Mouse (Mus musculus) mouse embryonic stem cell (cell line): Measurements from ENCODE around the gene Gucy2g.

Experiments used
- in situ Hi-C, 2 experiments: fragments of 300-500 bp; cut with MboI; formaldehyde crosslinking; loops; 1 replicate in 1 of 2; 3 replicates in 1 of 2; pipeline ENCODE4 v1.14.3; 2019 to 2020; ENCODE audit warnings: low sequenced_read_pairs in 2 of 2, low pct_unique_long_range_greater_than_20kb in 1 of 2, mixed read lengths in 1 of 2; ENCODE audit not compliant: unreplicated experiment in 1 of 2

Gucy2g gene

DNA sequence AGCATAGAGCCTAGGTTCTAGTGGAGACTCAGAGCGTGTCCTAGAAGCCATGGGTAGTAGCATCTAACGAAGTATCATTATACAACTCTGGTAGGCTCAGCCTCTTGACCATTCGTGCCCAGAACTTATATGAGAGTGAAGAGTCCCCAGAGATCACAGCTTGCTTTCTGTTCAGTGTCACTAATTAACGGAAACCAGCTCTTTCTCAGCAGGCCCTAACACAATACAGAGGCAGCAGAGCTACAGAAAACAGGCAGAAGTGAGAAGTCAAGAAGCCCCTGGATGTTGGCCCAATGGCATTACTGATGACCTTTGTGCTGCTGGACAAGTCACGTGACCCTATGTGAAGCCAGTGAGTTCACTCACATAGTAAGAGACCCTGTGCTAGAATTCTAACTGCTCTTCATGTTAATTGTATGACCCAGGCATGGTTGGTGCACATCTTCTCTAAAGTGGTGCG, at the start of gene Gucy2g:
Gucy2g (minus strand) TSS at position 51 of the 460 bp plus-strand sequence.
- in situ Hi-C loops: no loop called here

DNA sequence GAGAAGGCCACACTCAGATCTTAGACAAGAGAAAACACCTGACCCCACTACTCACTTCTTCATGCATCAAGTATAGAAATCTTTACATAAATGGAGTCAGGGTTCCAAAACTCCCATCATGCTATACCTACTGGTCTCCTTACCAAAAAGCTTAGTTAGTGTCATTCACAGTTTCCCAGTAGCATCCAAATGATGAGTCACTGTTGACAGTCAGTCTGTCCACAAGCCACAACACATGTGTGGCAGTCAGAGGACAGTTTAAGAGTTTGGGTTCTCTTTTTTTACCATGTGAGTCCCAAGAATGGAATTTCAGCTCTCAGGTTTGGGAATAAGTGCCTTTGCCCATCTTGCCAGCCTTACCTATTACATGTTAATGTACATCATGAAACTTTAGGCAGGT, 47.9 kb upstream of the Gucy2g start:
- in situ Hi-C loops: no loop called here

DNA sequence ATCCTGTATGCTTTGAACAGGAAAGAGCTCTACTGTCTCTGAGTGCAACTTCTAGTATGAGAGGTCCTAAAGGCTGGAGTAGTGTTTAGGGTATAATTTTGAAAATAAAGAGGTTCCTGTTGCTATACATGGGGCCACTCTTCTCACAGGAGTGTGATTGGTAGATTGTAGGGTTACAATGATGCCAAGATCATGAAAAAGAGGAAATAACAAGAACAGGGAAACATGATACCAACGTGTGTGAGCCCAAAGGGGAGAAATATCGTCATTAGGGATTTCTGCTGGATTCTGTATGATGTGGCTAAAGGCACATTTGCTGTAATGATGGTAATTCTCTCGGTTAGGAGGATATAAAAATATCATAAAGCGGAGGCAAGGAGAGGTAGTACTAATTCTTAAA, 45.0 kb upstream of the Gucy2g start:
- in situ Hi-C loops: no loop called here

DNA sequence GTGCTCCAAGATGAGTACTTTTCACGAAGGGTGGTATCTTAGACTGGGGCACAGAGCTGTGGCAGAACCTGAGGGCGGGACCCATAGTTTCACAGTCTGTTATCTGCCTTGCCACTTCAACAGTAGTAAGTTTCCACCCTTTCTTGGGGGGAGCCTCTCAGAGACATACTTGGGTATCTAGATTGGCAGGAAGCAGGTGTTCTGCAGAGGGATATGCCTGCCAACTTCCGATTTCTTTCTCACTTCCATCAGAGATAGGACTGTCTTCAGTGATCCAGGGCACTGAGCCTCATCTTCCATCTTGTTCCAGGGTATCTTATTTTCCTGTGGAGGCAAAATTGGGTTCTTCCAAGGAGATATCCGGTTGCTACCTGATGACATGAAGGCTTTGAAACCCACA, 43.1 kb upstream of the Gucy2g start:
- in situ Hi-C loops: no loop called here

DNA sequence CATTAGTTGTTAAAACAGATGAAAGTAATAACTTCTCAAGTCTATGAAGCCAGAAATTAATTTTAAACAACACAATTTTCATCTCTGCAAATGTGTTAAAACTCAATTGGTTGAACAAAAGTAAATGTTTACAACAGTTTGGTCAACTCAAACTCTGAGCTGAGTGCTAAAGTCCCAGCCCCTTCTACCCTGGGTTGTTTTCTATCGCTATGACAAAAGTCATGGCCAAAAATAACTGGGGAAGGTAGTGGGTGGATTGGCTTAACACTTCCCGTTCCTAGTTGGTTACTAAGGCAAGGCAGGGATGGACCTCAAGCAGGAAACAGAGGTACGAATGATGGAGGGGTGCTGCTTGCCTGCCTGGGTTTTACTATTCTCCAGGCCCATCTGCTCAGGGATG, 35.7 kb upstream of the Gucy2g start:
- in situ Hi-C loops: no loop called here

DNA sequence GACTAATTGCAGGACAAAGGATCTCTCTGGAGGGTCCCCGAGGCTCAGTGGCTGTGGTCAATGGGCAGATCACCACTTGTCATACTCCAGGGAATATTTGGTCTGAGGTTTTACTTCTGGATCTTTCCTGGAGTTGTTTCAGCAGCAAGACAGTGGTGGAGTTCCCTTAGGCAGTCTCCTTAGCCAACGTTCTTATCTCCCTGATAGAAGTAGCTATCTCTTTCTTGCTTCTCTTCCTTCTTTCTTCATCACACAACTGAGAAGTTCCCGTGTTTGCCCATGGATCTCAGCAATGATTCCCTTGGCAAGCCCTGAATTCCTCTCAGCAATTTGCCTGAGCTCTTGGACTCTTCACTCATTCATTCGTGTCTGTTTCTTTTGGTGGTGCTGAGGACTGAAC, 35.1 kb upstream of the Gucy2g start:
- in situ Hi-C loops: no loop called here

DNA sequence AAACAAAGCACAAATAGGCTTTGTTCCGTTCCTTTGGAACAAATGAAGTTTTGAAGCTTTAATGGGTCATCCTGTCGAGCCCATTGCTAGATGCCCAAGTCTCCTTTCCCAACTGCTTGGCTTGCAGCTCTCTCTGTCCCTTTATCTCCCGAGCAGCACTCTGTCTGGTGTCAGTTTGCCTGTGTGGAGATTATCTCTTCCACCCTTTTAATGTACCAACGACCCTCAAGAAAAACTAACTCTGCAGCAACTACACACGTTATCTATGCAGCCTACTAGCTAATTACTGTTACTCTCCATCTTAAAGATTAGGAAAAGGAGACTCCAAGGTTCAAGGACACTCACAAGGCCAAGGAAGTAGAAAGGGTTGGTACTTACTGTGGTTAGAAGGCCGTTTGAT, 32.3 kb upstream of the Gucy2g start:
- in situ Hi-C loops: no loop called here

DNA sequence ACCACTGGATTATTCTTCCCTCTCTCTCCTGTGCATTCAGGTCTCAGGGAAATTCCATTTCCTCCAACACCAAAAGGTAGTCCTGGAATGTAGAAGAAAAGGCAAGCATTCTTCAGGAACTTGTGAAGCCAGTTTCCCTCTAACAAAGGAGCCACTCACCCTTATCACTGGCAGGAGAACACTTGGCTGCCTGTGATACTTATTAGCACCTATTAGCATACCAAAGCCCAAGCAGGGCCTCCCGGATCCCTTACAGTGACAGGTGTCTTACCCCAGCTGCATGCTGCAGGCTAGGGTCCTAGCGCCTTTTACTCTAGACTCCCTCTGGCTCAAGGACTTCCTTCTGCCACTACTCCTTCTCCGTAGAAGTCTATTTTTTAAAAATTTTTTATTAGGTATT, 30.4 kb upstream of the Gucy2g start:
- in situ Hi-C loops: no loop called here

DNA sequence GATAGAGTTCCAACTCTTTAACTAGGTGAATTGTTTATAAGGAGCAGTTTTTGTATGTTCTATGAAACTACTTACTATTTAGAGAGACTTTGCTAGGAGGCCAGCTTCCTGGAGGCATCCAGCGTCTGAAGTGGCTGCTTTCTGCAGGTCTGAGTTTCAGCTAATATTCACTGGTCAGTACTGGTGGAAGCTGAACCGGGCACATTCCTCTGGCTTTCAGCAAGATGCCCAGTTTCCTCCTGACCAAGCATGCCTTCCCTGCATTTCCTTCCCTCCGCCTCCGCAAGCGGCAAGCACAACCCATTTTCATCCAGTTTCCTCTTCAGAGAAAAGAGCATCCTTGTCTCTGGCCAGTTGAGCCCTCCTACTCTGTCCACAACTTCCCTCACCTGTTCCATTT, 28.0 kb upstream of the Gucy2g start:
- in situ Hi-C loops: no loop called here

DNA sequence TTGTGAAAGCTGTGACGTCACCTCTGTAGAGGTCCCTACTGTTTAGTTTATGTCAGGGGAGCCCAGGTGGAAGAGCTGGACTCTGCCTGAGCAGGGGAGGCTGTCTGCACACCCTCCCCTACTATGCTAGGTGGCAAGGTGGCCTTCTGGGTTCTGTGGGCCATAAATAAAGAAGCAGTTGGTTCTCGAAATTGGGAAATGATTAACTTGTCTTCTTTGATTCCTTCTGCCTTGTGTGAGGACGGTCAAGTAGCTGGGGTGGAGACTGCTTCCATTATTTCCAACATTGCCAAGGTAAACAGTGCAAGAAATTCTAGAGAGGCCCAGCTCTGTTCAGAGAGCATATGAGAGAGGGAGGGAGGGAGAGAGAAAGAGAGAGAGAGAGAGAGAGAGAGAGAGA, 27.1 kb upstream of the Gucy2g start:
- in situ Hi-C loops: no loop called here

DNA sequence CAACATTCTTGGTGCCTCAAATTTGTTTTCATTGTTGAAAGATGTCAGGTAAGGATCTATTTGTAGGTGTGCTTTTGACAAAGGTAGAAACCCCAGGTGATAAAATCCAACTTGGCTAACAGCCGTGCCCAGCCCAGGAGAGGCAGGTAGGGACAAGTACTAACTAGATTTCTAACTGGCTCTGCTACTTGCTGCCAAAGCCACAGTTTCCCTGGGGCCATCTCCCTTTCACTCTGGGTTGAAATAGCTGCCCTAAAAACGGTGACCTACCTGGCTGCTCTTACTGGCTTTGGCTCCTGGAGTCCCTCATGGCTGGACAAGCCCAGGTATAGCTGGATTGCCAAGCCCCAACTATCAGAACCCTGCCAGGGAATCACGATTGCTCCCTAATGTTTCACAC, 25.8 kb upstream of the Gucy2g start:
- in situ Hi-C loops: no loop called here

DNA sequence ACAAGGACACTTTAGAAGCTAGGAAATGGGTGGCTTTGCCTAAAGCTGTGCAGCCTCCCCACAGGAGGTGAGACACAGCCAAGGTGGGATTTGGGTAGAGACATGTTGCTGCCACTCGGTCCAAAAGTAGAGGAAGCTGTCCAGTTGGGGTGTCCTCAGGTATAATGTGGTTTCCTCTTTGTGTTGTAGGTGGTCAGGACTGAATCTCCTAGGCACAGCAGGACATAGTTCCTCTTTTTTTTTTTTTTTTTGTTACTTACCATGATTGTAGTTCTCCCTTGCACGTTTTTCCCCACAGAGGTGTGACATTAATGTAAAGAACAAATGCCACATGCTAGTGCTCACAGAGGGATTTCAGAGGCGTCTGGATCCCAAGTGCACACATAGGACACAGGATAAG, 24.2 kb upstream of the Gucy2g start:
- in situ Hi-C loops: no loop called here

DNA sequence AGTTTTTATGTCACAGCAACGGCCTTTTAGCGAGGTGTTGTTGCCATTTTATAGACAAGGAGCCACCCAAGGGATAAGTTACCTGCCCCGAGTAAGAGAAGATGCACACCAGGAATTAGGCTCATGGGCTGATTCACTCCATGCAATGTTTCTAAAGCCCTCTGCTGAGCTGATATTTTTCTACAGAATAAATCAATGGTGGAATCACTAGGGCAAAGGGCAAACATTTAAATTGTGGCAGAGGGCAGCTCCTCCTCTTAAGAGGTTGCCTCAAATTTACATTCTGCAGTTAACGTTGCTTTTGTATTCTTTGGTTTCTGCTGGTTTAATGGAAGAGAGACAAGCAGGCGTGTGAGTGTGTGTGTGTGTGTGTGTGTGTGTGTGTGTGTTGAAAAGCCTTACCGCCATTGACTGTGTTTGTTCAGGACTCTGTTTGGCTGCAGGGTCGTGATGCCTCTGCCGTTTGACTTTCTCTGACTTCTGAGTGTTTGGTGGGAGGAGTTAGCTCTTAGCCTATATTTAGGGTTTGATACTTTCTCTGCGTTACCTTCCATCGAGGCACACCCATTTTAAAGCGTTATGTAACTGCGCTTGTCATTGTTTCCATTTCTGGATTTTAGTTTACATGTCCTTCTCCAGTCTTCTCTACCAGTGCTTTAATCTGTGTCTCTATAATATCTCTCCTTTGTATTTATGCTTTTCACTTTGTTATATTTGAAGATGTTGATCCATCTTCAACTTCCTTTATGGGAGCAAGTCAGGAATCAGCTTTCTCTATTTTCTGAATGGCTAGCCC, 19.6 kb upstream of the Gucy2g start:
- in situ Hi-C loops: no loop called here

DNA sequence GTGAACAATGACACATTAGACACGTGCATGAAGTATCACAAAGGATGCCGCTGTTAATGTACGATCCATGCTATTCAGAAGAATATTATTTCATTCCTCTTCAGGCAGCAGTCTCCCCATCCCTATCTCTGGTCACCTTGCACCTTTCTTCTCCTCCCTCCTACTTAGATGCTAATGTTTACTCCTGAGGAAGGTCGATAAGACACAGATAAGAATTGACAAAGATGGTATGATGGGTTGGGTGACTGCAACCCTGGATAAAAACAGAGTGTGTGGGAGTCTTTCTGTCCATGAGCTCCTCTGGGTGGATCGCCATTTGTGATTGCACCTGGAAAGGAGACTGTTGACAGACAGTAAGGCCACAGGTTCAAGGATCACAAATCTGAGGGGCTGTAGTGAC, 17.5 kb upstream of the Gucy2g start:
- in situ Hi-C loops: no loop called here

DNA sequence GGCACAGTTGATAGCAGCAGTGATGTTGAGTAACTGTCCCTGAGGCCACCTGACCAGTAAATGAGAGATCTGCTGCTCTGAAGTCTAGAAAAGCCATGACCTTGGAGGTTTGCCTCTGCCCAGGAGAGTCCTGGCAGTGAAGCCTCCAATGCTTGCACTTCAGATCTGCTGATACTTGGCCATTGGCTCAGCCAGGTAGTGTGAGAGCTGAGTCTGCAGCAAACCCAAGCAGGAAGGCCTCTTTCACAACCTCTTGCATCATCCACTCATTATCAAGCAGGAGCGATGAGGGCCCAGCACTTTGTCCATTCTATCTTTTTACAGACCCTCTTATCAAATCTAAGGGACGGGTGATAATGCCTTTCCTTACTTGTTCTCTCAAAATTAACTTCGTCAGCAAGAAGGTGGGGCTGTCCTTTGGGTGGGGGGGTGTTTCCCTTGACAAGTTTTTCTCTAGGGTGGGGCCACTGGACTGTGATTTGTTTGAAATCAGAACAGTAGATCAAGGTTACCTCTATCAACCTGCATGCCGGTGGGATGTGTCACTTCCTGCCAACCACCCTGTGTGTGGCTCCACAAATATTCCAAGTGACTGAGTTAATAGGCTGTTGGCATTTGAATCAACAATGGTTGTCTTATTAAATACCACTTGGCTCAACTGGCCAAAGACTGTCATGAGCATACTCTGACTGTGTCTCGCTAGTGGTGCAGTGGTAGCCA, 16.8 kb upstream of the Gucy2g start:
- in situ Hi-C loops: no loop called here

DNA sequence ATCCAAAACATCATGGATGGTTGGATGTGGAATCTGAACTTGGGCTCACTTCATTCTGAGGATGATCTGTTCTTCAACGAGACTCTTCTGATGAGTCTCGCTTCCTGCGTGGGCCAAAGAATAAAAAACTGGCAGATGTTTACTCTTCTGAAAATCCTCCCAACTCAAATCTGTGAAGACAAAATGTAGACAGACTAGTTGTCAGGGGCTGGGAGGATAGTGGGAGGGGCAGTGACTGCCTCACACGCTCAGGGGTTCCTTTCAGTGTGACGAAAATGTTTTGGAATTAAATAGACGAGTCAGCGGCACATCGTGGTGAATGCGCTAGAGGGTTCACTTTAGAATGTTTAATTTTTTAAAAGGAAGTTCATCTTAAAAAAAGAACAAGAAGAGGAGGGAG, 15.1 kb upstream of the Gucy2g start:
- in situ Hi-C loops: no loop called here

DNA sequence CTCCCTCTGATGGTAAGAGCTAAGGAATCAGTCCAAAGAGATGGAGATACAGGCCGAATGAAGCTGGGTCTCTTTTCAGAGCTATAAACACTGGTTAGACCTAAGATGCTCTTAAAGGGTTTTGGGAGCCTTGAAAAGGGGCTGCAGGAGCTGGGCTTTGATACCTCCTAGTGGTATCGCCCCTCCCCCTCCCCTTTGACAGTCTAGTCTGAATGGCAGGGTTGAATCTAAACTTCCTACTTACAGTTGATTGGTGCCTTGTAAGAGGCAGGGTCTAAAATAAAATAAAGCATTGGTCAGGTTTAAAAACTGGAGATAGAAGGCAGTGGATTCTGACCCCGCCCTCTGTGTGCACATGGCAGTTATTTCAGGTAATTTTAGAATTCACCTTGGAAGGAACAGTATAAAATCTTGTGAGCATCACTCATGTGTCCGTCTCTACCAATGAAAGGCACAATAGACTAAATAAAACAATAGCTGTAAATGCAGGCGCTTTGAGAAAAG, 13.5 kb upstream of the Gucy2g start:
- in situ Hi-C loops: no loop called here

DNA sequence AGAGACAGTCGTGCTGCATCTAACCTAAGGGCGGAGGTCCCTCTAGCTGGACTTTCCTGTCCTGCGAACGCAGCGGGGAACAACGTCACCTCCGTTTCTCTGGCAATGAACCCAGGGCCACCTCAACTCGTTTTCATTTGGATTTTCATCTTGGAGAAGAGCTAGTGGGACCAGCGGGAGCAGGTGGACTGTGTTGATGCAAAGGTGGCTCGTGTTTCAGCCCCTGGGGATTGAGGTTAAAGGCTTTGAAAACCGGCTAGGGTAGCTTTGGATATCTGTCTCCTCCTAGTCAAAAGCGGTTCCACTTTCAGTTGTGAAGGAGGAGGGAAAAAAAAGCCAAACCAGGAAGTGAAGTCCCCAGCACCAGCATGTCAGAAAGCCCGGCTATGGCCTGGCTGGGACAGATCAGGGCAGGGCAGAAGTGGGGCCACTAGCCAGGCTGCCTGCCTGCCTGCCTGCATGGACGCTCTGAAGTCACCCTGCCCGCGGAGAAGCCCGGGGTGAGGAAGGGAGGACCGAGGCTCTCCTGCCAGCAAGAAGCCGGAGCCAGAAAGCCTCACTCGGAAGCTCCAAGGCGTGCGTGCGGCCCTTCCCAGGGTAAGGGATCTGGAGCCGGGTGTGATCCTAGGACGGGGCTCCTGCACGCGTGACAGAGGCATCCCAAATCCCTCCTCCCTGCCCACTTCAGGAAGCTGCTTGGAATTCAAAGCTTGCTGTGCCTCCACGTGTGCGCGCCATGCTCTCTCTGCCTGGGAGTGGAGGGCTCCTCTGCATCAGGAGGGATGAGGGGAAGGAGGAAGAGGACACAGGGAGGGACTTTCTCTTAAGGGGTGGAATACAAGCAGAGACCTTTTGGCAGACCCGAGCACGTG, 12.8 kb upstream of the Gucy2g start:
- in situ Hi-C loops: no loop called here

DNA sequence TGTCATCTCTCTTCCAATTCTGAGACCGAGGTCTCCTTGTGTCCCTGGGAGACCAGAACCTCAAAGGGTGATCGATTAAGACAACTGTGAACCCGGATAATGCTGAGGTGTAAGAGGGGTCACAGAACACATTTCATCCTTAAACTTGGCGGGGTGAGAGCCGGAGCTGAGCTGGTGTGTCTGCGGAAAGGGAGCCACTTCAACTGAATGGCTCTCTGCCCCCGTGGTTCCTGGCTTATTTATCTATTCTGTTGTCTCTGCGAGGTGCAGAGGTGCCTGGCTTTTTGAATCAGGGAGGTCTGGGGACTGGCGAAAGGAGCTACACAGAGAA, 12.2 kb upstream of the Gucy2g start:
- in situ Hi-C loops: no loop called here
